ENCODE assay signal across 16 mouse cellular contexts in genomic region chr8:54957506-54957905, GRCm38 (mm10). TPM values are rescaled to one million over a fixed set of nuclear protein-coding genes. Genes with fewer than 3 reads are reported as not detected.
DNase-seq lines count a peak whose midpoint lies in the region; ATAC-seq and TF ChIP-seq lines count a peak whose summit lies in the region.
"Had no signal": no experiment of that assay in that cellular context is flagged by ENCODE, and none has a peak within 500 bp of the region (broad histone marks: within the 10 kb centered on the region; RNA-seq: fewer than 3 reads in every experiment).

No protein-coding gene starts in this region.

- H3K4me2 ChIP-seq in hindbrain, embryonic 12.5 days (replicated peaks) = peak overlapping the region; percentile 40
- H3K4me2 ChIP-seq in hindbrain, postnatal 0 days (ENCODE audit: low read depth, low read length) = peak overlapping the region; percentile 58
- peak overlapping the region; percentile 52 for H3K4me2 ChIP-seq in midbrain, postnatal 0 days (ENCODE audit: low read depth, low read length, poor library complexity, severe bottlenecking)
- H3K4me2 ChIP-seq: limb, embryonic 15.5 days had no signal

- H3K4me1 ChIP-seq in hindbrain, embryonic 12.5 days = 0 out of 2 replicates have a peak, but pooled peaks cover 2% of the 10 kb centered on the region
- peaks cover 5% of the 10 kb centered on the region; the same call in 1 of the 2 replicates for H3K4me1 ChIP-seq in hindbrain, embryonic 10.5 days (replicated peaks)
- peaks cover 4% of the 10 kb centered on the region; the same call in 1 of the 2 replicates for H3K4me1 ChIP-seq in cortical plate, adult 2 months (ENCODE audit: control insufficient read depth, insufficient read depth, low read length)
- no peaks in the 10 kb centered on the region for H3K4me1 ChIP-seq in hindbrain, postnatal 0 days (ENCODE audit: insufficient read depth, low read length)
- H3K4me1 ChIP-seq in midbrain, postnatal 0 days (ENCODE audit: insufficient read depth, low read length) = peaks cover 5% of the 10 kb centered on the region; the same call in 1 of the 2 replicates
- H3K4me1 ChIP-seq: limb, embryonic 15.5 days had no signal

- H3K4me3 ChIP-seq in hindbrain, embryonic 12.5 days = peak overlapping the region; percentile 19
- H3K4me3 ChIP-seq in hindbrain, embryonic 10.5 days = no peak overlapping the region
- H3K4me3 ChIP-seq in cortical plate, adult 2 months (ENCODE audit: insufficient read depth, low read length) = peak overlapping the region; percentile 61; the same call in 1 of the 2 replicates
- H3K4me3 ChIP-seq in hindbrain, postnatal 0 days (ENCODE audit: low read length) = peak overlapping the region; percentile 80
- H3K4me3 ChIP-seq in midbrain, postnatal 0 days (ENCODE audit: low read depth, low read length) = peak overlapping the region; percentile 74
- H3K4me3 ChIP-seq: limb, embryonic 15.5 days had no signal

- no peaks in the 10 kb centered on the region for H3K36me3 ChIP-seq in hindbrain, embryonic 12.5 days
- no peaks in the 10 kb centered on the region for H3K36me3 ChIP-seq in hindbrain, embryonic 10.5 days
- no peaks in the 10 kb centered on the region for H3K36me3 ChIP-seq in hindbrain, postnatal 0 days (ENCODE audit: insufficient read depth, low read length)
- no peaks in the 10 kb centered on the region for H3K36me3 ChIP-seq in midbrain, postnatal 0 days (ENCODE audit: insufficient read depth, low read length)
- H3K36me3 ChIP-seq: limb, embryonic 15.5 days had no signal

- TF ChIP-seq CTCF in cortical plate, adult 2 months (IDR thresholded peaks at IDR 0.05; ENCODE audit: extremely low read depth, insufficient read depth, low read length) = no peak
- no peak for TF ChIP-seq CTCF in hindbrain, postnatal 0 days (IDR thresholded peaks at IDR 0.05; ENCODE audit: low read depth)
- no peak for TF ChIP-seq CTCF in midbrain, postnatal 0 days (IDR thresholded peaks at IDR 0.05)

- no peaks in the 10 kb centered on the region for H3K27me3 ChIP-seq in hindbrain, embryonic 12.5 days
- H3K27me3 ChIP-seq in hindbrain, embryonic 10.5 days (ENCODE audit: insufficient read depth, poor library complexity, severe bottlenecking) = no peaks in the 10 kb centered on the region
- H3K27me3 ChIP-seq in hindbrain, postnatal 0 days (ENCODE audit: insufficient read depth, low read length) = no peaks in the 10 kb centered on the region
- no peaks in the 10 kb centered on the region for H3K27me3 ChIP-seq in midbrain, postnatal 0 days (ENCODE audit: insufficient read depth, low read length)
- H3K27me3 ChIP-seq: limb, embryonic 15.5 days had no signal

- DNase-seq in hindbrain, embryonic 10.5 days (ENCODE audit: low spot score) = no peak
- peak; percentile 24 for DNase-seq in hindbrain, postnatal 0 days (ENCODE audit: low spot score)
- DNase-seq in midbrain, postnatal 0 days (ENCODE audit: low spot score) = peak; percentile 32
- DNase-seq in testis, postnatal 10 days (ENCODE audit: low spot score) = no peak
- DNase-seq in right cerebral cortex, postnatal 25 days = no peak
- no peak for DNase-seq in layer of hippocampus, postnatal 25 days (ENCODE audit: extremely low spot score in 1 of 2, low spot score in 1 of 2)
- DNase-seq: adrenal gland, postnatal 10 days; gastrocnemius, postnatal 25 days; kidney, adult 2 months; kidney, postnatal 25 days; layer of hippocampus, adult 9-11 months; liver, postnatal 0 days; lung, postnatal 36 days had no signal

- WGBS in hindbrain, embryonic 12.5 days = 84% methylated on average over 3 of the region's 3 CpGs
- 85% methylated on average over 3 of the region's 3 CpGs for WGBS in hindbrain, embryonic 10.5 days
- WGBS in hindbrain, postnatal 0 days = 43% methylated on average over 3 of the region's 3 CpGs
- WGBS in midbrain, postnatal 0 days = 40% methylated on average over 3 of the region's 3 CpGs

- H3K9ac ChIP-seq in hindbrain, embryonic 12.5 days = no peak overlapping the region
- H3K9ac ChIP-seq in hindbrain, postnatal 0 days (replicated peaks; ENCODE audit: low read length) = peak overlapping the region; percentile 35
- H3K9ac ChIP-seq in midbrain, postnatal 0 days (replicated peaks; ENCODE audit: low read length, poor library complexity, severe bottlenecking) = peak overlapping the region; percentile 46
- H3K9ac ChIP-seq: limb, embryonic 15.5 days; liver, postnatal 0 days had no signal

- TF ChIP-seq POLR2A in cortical plate, adult 2 months (IDR thresholded peaks at IDR 0.05; ENCODE audit: extremely low read depth, insufficient read depth, low read length) = no peak

- no peak overlapping the region for H3K27ac ChIP-seq in hindbrain, embryonic 12.5 days
- H3K27ac ChIP-seq in hindbrain, embryonic 10.5 days = no peak overlapping the region
- H3K27ac ChIP-seq in cortical plate, adult 2 months (ENCODE audit: insufficient read depth, low read length) = no peak overlapping the region
- H3K27ac ChIP-seq in hindbrain, postnatal 0 days = peak overlapping the region; percentile 64
- peak overlapping the region; percentile 65 for H3K27ac ChIP-seq in midbrain, postnatal 0 days (ENCODE audit: low read depth, low read length)
- H3K27ac ChIP-seq: limb, embryonic 15.5 days had no signal

- ATAC-seq in hindbrain, embryonic 12.5 days (ENCODE audit: low FRiP score) = no peak
- ATAC-seq in hindbrain, postnatal 0 days = no peak
- ATAC-seq in midbrain, postnatal 0 days (ENCODE audit: low FRiP score) = no peak
- ATAC-seq: liver, postnatal 0 days had no signal

- no peaks in the 10 kb centered on the region for H3K9me3 ChIP-seq in hindbrain, embryonic 12.5 days (replicated peaks)
- no peaks in the 10 kb centered on the region for H3K9me3 ChIP-seq in hindbrain, embryonic 10.5 days
- H3K9me3 ChIP-seq in hindbrain, postnatal 0 days (ENCODE audit: low read length) = no peaks in the 10 kb centered on the region
- H3K9me3 ChIP-seq in midbrain, postnatal 0 days (ENCODE audit: low read length) = no peaks in the 10 kb centered on the region
- H3K9me3 ChIP-seq: limb, embryonic 15.5 days had no signal

RNA-seq across cellular contexts. Expression of gene Gpm6a, which starts 2.9 kb away (rescaled TPM):
- 144 and 157 TPM in 2 replicates for polyA plus RNA-seq in hindbrain, embryonic 12.5 days (2016; fragmentation: Nextera tagmentation; extraction: Ambion mirVana)
- 23.5 and 46.2 TPM in 2 replicates for polyA plus RNA-seq in hindbrain, embryonic 10.5 days (2016; fragmentation: Nextera tagmentation; extraction: Ambion mirVana)
- 881 and 903 TPM in 2 replicates for polyA plus RNA-seq in cortical plate, adult 2 months (2012; rRNA removed)
- 709 and 772 TPM in 2 replicates for total RNA-seq in hindbrain, postnatal 0 days (2014; rRNA removed)
- 546 and 548 TPM in 2 replicates for polyA plus RNA-seq in hindbrain, postnatal 0 days (2015; fragmentation: Nextera tagmentation; extraction: Ambion mirVana)
- total RNA-seq in midbrain, postnatal 0 days (2014; rRNA removed) = 913 and 1,167 TPM in 2 replicates
- polyA plus RNA-seq in midbrain, postnatal 0 days (2015; fragmentation: Nextera tagmentation; extraction: Ambion mirVana) = 620 and 624 TPM in 2 replicates
- total RNA-seq in layer of hippocampus, postnatal 25 days (2021) = 1,000 to 10,000 TPM; 1,094 to 1,151 TPM

Comparison
In these comparisons a context has a peak if more than half of its experiments do, and no peak if none do; other contexts are left out.
1. H3K27ac ChIP-seq: peak in hindbrain, postnatal 0 days (single experiment) and midbrain, postnatal 0 days (single experiment); none in hindbrain, embryonic 12.5 days (single experiment), hindbrain, embryonic 10.5 days (single experiment) and cortical plate, adult 2 months (single experiment).
2. DNase-seq: peak in hindbrain, postnatal 0 days (single experiment) and midbrain, postnatal 0 days (single experiment); none in hindbrain, embryonic 10.5 days (single experiment), testis, postnatal 10 days (single experiment), right cerebral cortex, postnatal 25 days (single experiment) and layer of hippocampus, postnatal 25 days (0 of 2).
3. Peak in every context shown above with its lines, with median percentiles within 50 percentile points of each other: H3K4me2 ChIP-seq.